Mouse (Mus musculus): ENCODE measurements around the gene Olfr1251.
"Not testable (repeated sequence)": the region's sequence is repeated elsewhere in the genome, so short reads cannot be mapped to it uniquely, and the experiment has no call there.

The Olfr1251 gene

GRCm38 (mm10) chr2:89671836-89672235 is at the start of gene Olfr1251:
TSS of gene Olfr1251 (minus strand) at chr2:89671936.
- DNase-seq = no peak

DNA sequence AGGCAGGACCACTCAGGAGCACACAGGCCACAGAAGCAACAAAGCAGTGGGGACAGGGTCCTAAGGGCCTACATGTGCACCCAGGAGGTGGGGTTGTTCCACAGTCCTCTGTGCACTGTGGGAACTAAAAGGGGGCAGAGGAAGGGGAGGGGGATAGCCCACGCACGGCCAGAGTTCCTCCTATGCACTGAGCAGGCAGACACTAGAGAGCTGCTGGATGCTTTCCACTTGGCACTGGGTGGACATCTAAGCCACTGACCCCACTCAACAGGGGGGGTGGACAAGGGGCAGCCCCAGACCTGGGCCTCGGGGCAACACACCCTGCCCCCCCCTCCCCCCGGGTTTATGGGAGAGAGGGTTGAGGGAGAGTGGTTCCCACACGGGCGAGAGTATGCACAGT is 20.2 kb upstream of the Olfr1251 start:
- DNase-seq = no peak

DNA sequence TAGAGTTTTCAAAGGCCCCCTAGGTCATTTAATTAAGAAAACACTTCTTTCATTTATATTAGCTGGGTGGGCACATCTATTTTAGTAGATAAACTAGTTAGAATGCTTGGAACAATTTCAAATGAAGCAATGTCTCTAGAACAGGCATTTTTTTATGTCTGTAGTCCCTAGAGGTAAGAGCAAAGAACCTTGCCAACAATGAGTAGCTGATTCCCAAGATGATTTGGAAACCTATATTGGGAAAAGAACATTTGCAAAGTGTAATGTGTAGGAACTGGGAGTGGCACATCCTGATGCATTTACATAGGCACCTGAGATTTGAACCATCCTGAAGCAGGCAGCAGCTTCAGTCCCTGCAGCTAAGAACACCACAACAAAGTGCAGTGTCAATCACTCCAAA is 10.4 kb downstream of the Olfr1251 start, which contains the start of gene Olfr1250:
Gene Olfr1250, minus strand, starts transcription at position 101 of the 400 bp plus-strand sequence.
- no peak for DNase-seq

- DNase-seq = no peak
Observed at GRCm38 (mm10) chr2:89634883-89635282, 36.9 kb downstream of the Olfr1251 start, which contains the start of gene Olfr1249. TSS of gene Olfr1249 (minus strand) at chr2:89634983.

DNA sequence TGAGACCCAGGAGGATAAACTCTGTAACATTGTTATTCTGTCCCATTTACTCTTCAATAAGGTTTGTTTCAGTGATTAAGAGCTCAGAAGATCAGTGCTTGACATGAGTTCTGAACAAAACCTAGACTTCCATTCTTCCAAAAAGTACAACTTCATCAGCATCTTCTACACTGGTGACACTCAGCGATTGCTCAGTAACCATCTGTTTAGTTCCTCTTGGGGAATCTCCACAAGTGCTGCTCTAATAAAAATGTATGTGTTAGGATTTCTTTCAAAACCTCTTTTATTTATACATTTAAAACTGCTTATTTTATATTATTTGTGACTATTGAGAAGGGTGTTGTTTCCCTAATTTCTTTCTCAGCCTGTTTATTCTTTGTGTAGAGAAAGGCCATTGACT is 53.6 kb downstream of the Olfr1251 start, which contains the start of gene Olfr1248:
Gene Olfr1248, minus strand, starts transcription at position 101 of the 400 bp plus-strand sequence.
- not testable (repeated sequence) for DNase-seq

Measured in lung, postnatal 4 days (tissue).